Mouse (Mus musculus) erythroblast, embryonic 14.5 days (primary cell): ENCODE data around the gene Crabp1.

ENCODE experiments used
- GATA1 ChIP-seq: IDR thresholded peaks from 2 replicates; pipeline ENCODE4 v1.6.1; 2012; ENCODE audit warnings: low read length, inconsistent platforms, mixed read lengths
- TAL1 ChIP-seq: IDR thresholded peaks from 3 replicates; pipeline ENCODE4 v1.6.1; 2012; ENCODE audit warnings: low read length, inconsistent platforms, mixed read lengths

- no peak for TF ChIP-seq GATA1
- TF ChIP-seq TAL1: no peak
These were observed 23.2 kb downstream of the Crabp1 start for GRCm38 (mm10) chr9:54787760-54788159.
